Mouse (Mus musculus): ENCODE results near the gene Hoxd9.

The Hoxd9 gene

DNA sequence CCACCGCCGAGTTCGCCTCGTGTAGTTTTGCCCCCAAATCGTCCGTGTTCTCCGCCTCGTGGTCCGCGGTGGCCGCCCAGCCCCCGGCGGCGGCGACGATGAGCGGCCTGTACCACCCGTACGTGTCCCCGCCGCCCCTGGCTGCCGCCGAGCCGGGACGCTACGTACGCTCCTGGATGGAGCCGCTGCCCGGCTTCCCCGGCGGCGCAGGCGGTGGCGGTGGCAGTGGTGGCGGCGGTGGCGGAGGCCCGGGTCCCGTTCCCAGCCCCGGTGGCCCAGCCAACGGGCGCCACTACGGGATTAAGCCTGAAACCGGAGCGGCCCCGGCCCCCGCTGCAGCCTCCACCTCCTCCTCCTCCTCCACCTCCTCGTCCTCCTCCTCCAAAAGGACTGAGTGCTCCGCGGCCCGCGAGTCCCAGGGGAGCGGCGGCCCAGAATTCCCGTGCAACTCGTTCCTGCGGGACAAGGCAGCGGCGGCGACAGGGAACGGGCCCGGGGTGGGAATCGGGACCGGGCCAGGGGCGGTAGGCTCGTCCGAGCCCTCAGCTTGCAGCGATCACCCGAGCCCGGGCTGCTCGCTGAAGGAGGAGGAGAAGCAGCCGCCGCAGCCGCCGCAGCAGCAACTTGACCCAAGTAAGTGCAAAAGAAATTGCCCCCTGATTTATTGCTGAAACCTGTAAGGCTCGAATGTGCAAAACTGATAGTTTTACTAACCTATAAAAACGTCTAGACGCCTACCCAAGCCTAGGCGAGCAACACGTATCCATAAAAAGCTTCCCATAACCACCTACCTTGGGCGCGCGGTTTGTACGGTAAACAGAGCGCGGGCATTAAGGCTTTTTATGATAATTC lies 900 bp downstream of the Hoxd9 start:
- no peak for DNase-seq (ENCODE audit: low spot score)

GRCm38 (mm10) chr2:74699053-74699430 lies 1.5 kb downstream of the Hoxd9 start:
- no peak for DNase-seq (ENCODE audit: low spot score)

- DNase-seq (ENCODE audit: low spot score) = no peak
These were observed 2.4 kb downstream of the Hoxd9 start for GRCm38 (mm10) chr2:74699664-74700545.

DNA sequence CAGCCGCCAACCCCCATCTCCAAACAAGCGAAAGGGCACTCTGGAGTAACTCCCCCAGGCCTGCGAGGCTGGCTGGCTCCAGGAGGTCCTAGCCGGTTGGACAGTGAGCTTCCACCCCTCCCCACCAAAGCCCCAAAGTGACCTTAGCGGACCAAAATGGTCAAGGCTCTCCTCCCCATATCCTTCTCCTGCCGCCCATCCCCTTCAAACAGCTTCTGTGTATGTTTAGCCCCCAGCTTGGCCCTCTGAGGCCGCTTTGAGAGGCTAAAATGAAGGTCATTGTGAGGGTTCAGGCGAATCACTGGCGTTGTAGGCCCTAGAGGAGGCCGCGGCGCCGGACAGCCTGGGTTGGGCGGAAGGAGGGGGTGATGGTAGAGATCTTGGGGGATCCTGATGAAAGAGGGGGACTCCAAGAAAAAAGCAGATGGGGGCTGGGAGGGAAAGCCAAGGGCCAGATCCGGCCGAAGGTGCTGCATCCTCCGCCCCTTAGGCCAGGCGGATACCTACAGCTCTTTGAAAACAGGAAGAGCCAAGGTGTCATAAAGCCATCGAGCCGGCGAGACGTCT lies 3.1 kb downstream of the Hoxd9 start:
- no peak for DNase-seq (ENCODE audit: low spot score)

DNA sequence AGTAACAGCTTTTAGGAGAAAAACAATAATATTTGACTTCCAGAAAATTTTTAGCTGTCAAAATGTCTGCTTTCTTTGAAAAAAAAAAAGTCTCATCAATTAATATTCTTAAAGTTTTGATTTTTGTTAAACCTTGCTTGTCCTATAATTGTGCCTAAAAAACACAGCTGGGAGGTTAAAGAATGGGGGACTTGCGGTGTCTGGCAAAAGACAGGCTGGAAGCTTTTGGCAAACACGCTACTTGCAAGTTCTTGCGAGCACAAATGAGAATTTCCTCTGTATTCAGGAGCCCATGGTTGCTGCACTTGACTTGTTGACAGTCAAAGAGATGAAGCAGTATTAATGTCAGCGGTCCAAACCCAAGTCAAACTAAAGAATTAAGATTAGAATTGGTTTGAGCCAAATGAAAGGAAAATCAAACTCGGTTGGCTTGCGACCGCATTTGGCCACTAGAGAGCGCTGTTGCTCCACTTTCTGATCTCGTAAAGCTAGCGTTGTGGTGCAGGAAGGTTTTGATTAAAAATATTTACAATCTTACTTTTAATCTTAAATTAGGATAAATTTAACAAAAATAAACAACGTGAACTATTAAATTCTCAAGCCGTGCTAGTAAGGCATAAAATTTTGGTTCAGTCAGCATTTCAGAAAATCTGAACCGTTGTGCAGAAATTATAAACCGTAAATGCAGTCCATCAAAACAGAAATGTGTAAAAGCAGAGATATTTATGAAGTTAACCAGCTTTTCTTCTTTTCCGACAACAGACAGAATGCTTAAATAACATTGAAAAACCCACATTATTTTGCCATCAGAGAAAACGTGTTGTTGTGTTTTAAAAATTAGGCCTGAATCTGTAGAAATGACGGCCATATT lies 4.7 kb downstream of the Hoxd9 start:
- peak; percentile 66 for DNase-seq (ENCODE audit: low spot score)

GRCm38 (mm10) chr2:74702820-74703219 lies 5.3 kb downstream of the Hoxd9 start:
- no peak for DNase-seq (ENCODE audit: low spot score)

DNA sequence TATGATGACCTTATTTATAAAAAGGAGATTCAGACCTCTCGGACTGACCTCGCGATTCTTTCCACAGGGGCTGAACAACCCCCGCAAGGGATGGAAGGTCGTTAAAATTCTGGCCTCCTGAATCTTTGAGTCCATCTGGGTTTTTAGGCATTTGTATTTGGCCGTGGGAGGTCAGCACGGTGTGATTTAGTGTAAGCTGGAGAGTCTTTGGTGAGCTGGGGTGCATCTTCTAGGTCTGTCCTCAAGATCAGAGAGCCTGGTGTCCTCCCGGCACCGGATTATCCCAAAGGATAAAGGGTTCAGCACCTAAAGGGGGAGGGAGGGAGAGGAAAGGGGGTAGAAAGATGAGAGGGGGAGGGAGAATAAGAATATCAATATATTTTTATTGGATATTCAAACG lies 5.8 kb downstream of the Hoxd9 start:
- DNase-seq (ENCODE audit: low spot score) = no peak

DNA sequence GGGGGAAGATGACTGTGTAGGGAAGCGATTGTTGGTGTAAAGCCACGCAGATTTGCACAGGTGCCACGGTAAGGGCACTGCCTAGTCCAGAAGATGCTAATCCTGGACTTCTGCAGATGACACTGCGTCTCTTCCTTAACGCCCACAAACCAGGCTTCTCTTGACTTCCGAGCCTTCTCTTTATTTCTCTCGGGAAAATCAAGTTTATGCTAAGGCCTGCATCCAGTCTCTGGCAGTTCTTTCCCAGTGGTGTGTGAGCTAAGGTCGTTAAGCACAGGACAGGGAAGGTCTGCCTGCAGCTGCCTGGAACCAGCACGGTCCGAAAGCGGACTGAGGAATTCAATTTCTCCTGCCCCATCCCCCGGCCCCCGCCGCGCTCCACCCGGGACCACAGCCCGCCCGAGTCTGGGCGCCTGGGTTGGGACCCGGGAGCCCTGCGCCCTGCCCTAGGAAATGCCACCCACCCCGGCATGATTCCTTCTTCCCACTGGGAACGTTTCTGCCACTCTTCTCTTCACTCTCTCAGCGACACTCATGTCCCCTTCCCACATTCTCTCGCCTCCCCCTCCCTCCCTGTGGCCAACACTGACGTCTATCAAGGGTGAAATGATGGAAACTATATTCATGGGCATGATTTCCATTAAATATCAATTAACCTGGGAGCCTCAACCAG lies 6.3 kb downstream of the Hoxd9 start:
- no peak for DNase-seq (ENCODE audit: low spot score)

GRCm38 (mm10) chr2:74704393-74704998 lies 7.0 kb downstream of the Hoxd9 start, which contains the start of gene Hoxd8:
TSS of gene Hoxd8 (plus strand) at chr2:74704615.
- no peak for DNase-seq (ENCODE audit: low spot score)

GRCm38 (mm10) chr2:74704999-74705466 lies 7.5 kb downstream of the Hoxd9 start:
- DNase-seq (ENCODE audit: low spot score) = no peak

GRCm38 (mm10) chr2:74705467-74706089 lies 8.1 kb downstream of the Hoxd9 start:
- no peak for DNase-seq (ENCODE audit: low spot score)

DNA sequence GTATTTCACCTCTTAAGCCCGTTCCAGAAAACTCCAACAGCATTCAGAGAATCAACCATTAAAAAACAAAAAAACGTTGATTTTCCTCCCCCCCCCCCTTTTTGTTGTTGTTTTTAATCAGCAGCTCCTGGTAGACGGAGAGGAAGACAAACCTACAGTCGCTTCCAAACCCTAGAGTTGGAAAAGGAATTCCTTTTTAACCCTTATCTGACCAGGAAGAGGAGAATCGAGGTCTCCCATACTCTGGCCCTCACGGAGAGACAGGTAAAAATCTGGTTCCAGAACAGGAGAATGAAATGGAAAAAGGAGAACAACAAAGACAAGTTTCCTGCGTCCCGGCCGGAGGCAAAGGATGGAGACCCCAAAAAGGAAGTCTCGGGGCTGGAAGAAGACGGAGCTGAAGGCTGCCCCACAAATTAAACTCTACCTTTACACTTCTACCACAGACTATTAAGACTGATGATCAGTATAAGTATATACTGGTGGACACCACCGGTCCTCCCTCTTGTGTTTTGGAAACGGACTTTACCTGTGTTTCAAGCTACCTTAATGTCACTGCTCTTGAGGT lies 8.9 kb downstream of the Hoxd9 start:
- DNase-seq (ENCODE audit: low spot score) = no peak

DNA sequence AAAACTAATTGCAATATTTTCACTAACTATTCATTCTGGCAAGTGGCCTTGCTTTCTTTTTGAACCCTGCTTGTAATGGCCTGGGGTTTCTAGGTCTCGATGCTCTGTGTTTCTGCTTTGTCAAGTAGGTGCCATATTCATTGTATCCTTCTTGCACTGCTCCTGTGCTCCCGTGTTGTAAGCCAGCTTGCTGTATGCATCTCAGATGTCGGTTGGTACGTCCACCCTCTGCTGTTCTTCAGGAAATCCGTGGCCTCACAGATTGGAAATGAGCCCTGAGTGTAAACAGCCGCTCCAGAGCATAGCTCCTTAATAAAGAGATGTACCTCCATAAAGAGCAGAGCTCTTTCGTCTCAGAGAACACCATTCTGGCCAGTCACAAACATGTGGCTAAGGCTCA lies 10.1 kb downstream of the Hoxd9 start:
- DNase-seq (ENCODE audit: low spot score) = no peak

GRCm38 (mm10) chr2:74708676-74709075 lies 11.1 kb downstream of the Hoxd9 start:
- no peak for DNase-seq (ENCODE audit: low spot score)

GRCm38 (mm10) chr2:74709465-74710419 lies 12.2 kb downstream of the Hoxd9 start:
- no peak for DNase-seq (ENCODE audit: low spot score)

DNA sequence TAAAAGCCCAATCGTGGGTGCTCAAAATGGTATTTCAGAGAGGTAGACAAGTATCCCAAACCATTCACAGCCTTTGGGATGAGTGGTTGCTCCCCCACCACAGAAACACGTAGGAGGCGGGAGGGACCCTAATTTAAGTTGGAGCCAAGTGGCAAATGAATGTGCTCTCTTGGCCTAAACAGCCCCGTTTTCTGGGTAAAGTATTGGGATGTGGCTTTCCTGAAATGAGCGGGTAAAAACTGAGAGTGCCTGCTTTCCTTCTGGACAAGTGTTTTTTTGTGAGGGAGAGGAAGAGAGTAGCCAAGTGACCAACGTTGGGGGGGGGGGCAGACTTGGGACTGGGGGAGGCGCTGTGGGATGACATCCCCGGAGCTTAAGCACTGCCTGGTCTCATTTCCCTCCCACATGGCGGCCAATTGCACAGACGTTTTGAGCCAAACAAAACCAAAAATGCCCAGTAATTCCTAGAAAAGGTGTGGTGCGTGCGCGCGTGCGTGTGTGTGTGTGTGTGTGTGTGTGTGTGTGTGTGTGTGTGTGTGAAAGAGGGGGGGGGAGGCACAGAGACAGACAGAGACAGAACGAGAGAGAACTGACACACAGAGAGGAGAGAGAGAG lies 13.5 kb downstream of the Hoxd9 start:
- no peak for DNase-seq (ENCODE audit: low spot score)

DNA sequence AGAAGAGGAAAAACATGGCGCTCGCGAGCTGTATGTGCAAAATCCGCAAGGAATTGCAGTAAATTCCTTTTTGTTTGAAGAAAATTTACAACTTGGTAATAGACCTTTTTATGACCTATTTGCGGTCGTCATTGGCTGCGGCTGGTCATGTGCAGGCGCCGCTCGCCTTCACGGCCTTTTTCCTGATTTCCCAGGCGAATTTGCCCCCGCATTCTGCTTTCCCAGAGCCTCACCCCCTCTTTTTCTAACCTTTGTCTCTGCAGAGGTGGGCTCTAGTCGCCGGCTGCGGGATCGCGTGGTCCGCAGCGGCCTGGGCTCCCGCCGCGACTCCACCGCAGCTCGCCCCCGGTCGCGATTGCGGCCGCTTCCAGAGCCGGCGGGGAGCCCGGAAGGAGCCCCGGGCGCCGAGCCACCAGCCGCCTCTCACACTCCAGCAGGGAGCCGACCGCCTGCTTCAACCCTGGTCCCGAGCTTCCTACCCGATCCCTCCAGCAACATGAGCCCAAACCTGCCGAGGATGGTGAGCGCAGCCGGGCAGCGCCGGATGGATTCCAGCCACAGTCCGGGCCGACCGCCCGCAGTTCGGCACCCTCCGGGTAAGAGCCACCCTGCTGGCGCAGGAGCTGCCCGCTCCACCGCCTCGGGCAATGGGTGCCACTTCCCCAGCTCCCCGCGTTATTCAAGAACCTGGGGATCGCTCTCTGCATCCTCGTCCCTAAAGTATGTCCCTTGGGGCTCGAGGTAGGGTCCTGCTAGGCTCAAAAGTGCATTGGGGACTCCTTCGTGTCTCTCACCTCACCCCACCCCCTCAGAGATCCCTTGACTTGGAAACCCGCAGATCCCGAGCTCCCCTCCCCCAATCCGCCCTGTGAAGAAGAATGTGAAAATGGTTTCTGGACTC lies 14.4 kb downstream of the Hoxd9 start, which contains the start of the genes Hoxd3 and Hoxd4:
Gene Hoxd3 (plus strand): TSS at position 207 of the 901 bp plus-strand sequence.
Gene Hoxd4 (plus strand): TSS at position 209 of the 901 bp plus-strand sequence.
- no peak for DNase-seq (ENCODE audit: low spot score)
